Mouse (Mus musculus) CH12.LX (cell line): ENCODE measurements at regions not wholly inside any gene's neighbourhood (a gene's known extent, or its start where the extent isn't known, plus 50 kb on each side); places are given as distances from the start of the nearest gene placed in this dataset.
A peak's percentile ranks its signal among the peaks of the same experiment; 100 is the strongest.

ENCODE experiments used
- DNase-seq: peaks from one replicate; pipeline ENCODE4 v3.0.0-alpha.2; 2013; ENCODE audit errors: extremely low read depth
- H3K27ac ChIP-seq: 2 replicates; pipeline ENCODE4 v1.5.1; 2012; ENCODE audit warnings: low read depth, mild to moderate bottlenecking, control low read depth, moderate library complexity; ENCODE audit not compliant: insufficient read depth
- H3K27me3 ChIP-seq: replicated peaks from 2 replicates; pipeline ENCODE3; 2012; ENCODE audit warnings: inconsistent platforms
- H3K36me3 ChIP-seq, 2 experiments: replicated peaks in 1 of 2; 2 replicates each; pipeline versions ENCODE3 to v1.6.1; 2012; ENCODE audit warnings: inconsistent platforms in 1 of 2, low read length in 1 of 2, mild to moderate bottlenecking in 1 of 2, mixed read lengths in 1 of 2, moderate library complexity in 1 of 2; ENCODE audit not compliant: control insufficient read depth in 1 of 2, insufficient read depth in 1 of 2
- H3K4me1 ChIP-seq, 2 experiments: 2 replicates each; pipeline ENCODE4 v1.6.1; 2012; ENCODE audit warnings: inconsistent platforms in 1 of 2, moderate library complexity in 1 of 2; ENCODE audit not compliant: insufficient read depth in 2 of 2, control insufficient read depth in 1 of 2
- H3K4me2 ChIP-seq: 2 replicates; pipeline ENCODE4 v1.6.1; 2012; ENCODE audit warnings: low read depth, mild to moderate bottlenecking, control low read depth; ENCODE audit not compliant: poor library complexity, insufficient read depth, severe bottlenecking
- H3K4me3 ChIP-seq, 3 experiments: fragments of 150-350 bp in 1 of 3; sonication (generic) in 1 of 3; replicated peaks in 1 of 3; 2 replicates each; pipeline versions ENCODE3 to v1.5.1; 2011 to 2012; ENCODE audit warnings: low read depth in 2 of 3, low read length in 2 of 3, mild to moderate bottlenecking in 2 of 3, moderate library complexity in 2 of 3, control low read depth in 1 of 3, improper control_type of control experiment in 1 of 3, inconsistent platforms in 1 of 3, mixed read lengths in 1 of 3; ENCODE audit not compliant: poor library complexity in 1 of 3
- H3K79me2 ChIP-seq: replicated peaks from 2 replicates; pipeline ENCODE4 v1.6.1; 2012; ENCODE audit warnings: mild to moderate bottlenecking, moderate library complexity; ENCODE audit not compliant: control insufficient read depth, poor library complexity, insufficient read depth, severe bottlenecking; ENCODE audit errors: extremely low read depth
- H3K9ac ChIP-seq: 2 replicates; pipeline ENCODE4 v1.6.1; 2012; ENCODE audit warnings: low read depth, mild to moderate bottlenecking, control low read depth, moderate library complexity; ENCODE audit not compliant: insufficient read depth
- H3K9me3 ChIP-seq: replicated peaks from 2 replicates; pipeline ENCODE3; 2012; ENCODE audit warnings: low read length, inconsistent platforms, mixed read lengths
- ETS1 ChIP-seq: conservative IDR thresholded peaks from 2 replicates; pipeline ENCODE4 v1.6.1; 2012; ENCODE audit warnings: low read depth, mild to moderate bottlenecking, inconsistent platforms, low read length, improper control_type of control experiment, moderate library complexity
- JUND ChIP-seq: conservative IDR thresholded peaks from 2 replicates; pipeline ENCODE4 v1.6.1; 2011; ENCODE audit warnings: low read depth, low read length, improper control_type of control experiment
- MAX ChIP-seq: IDR thresholded peaks from 2 replicates; pipeline ENCODE4 v1.6.1; 2011; ENCODE audit warnings: low read length, improper control_type of control experiment
- MYC ChIP-seq: IDR thresholded peaks from 2 replicates; pipeline ENCODE4 v1.6.1; 2011; ENCODE audit warnings: low read depth, mild to moderate bottlenecking, improper control_type of control experiment, low read length
- NELFE ChIP-seq: IDR thresholded peaks from 2 replicates; pipeline ENCODE4 v1.6.1; 2011; ENCODE audit warnings: low read depth, low read length, improper control_type of control experiment
- PAX5 ChIP-seq: IDR thresholded peaks from 2 replicates; pipeline ENCODE4 v1.6.1; 2012; ENCODE audit warnings: low read length, inconsistent platforms, mixed read lengths
- TCF12 ChIP-seq: IDR thresholded peaks from 2 replicates; pipeline ENCODE4 v1.6.1; 2014; ENCODE audit warnings: low read depth, mild to moderate bottlenecking, inconsistent platforms, low read length, improper control_type of control experiment
- ZNF384 ChIP-seq: IDR thresholded peaks from 2 replicates; pipeline ENCODE4 v1.6.1; 2012; ENCODE audit warnings: low read depth, low read length, improper control_type of control experiment, inconsistent platforms
- dilution Hi-C: fragments of 300-500 bp; cut with MboI; formaldehyde crosslinking; loops from 2 replicates; pipeline ENCODE4 v1.14.3; 2020; ENCODE audit warnings: low sequenced_read_pairs; ENCODE audit not compliant: extremely low pct_unique_long_range_greater_than_20kb, extremely low pct_ligation_motif_present
- in situ Hi-C: fragments of 300-500 bp; cut with MboI; formaldehyde crosslinking; loops from 3 replicates; pipeline ENCODE4 v1.14.3; 2019; ENCODE audit warnings: low sequenced_read_pairs, low pct_ligation_motif_present, low pct_unique_long_range_greater_than_20kb, mixed read lengths

DNA sequence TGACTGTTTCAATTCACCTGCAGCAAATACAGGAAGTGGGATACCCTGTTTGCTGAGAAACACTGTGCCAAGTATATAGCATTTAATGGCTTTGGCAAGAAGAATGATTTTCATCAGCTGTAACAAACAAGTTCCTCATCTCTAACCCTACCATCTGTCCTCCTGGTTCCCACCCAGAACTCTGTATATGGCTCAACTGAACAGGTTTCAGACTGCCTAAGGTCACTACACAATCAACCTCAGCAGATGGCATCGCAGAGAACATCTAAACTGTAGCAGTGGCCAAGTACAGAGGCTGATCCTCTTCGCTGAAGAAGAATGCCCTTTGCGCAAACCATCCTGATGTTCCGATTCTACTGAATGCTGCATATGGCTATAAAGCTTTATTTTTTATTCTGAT, 668.8 kb upstream of the Foxg1 start:
- dilution Hi-C loops (no loop called here), in situ Hi-C loops (no loop called here)
- peak; percentile 3 for DNase-seq
- Histone ChIP-seq H3K27me3 (no peaks in the 10 kb centered on the region), H3K4me1 (no peaks in the 10 kb centered on the region), H3K79me2 (no peaks in the 10 kb centered on the region), H3K36me3 (no peaks in the 10 kb centered on the region), H3K4me2 (no peak overlapping the region), H3K27ac (no peak overlapping the region), H3K4me3 (no peak overlapping the region), H3K9ac (no peak overlapping the region), H3K9me3 (no peaks in the 10 kb centered on the region)
- TF ChIP-seq PAX5 (no peak), ETS1 (no peak), ZNF384 (no peak), JUND (no peak), MAX (no peak), TCF12 (no peak)

DNA sequence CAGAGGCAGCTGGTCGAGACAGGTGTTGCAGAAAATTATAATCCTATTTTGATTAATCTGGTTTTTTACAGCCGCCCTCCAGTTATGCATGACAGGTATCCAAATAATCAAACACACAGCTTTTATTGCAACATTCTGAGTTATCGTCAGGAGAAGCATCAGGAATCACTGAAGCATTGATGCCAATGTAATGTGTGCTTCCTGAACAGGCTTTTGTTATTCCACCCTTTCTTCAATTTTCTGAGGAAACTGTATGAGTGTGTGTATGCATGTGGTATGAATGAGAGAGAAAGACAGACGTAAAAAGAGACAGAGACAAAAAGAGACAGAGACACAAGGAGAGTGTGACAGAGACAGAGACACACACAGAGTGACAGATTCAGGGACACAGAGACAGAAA, 652.6 kb upstream of the Foxg1 start:
- Histone ChIP-seq H3K9me3 (no peaks in the 10 kb centered on the region), H3K9ac (no peak overlapping the region), H3K36me3 (no peaks in the 10 kb centered on the region), H3K27ac (no peak overlapping the region), H3K4me1 (no peaks in the 10 kb centered on the region), H3K27me3 (no peaks in the 10 kb centered on the region), H3K79me2 (no peaks in the 10 kb centered on the region), H3K4me3 (no peak overlapping the region), H3K4me2 (no peak overlapping the region)
- no peak for TF ChIP-seq MYC
- no peak for DNase-seq
- in situ Hi-C loops = no loop called here
- dilution Hi-C loops = no loop called here

DNA sequence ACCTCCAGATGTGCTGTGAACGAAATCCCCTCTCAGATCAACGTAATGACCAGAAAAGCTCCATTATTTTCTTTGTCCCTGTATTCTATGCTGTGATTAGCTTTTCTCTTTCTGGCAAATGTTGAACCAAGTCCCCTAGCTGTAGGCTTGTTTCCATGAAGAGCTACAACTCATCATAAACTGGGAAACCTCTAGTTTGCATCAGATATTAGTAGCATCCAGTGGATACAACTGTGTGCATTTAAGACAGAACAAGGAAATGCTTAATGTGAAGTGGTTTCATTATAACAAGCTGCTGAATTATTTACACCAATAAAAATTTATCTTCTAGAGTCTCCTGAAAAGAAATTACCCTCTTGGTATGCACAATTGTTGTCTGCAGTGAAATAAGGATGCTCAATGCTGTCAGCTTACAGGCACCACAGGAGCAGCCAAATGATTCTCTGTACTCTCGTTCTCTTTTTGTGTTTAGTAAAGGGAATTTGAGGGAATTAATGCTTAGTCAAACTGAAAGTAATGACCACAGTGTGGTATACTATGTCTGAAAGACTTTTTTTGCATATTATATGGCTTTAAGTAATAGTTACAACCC, 623.6 kb upstream of the Foxg1 start:
- no peaks in the 10 kb centered on the region for H3K27me3 ChIP-seq

More for the DNA sequence above, 623.6 kb upstream of the Foxg1 start:
- in situ Hi-C loops (no loop called here), dilution Hi-C loops (no loop called here)
- no peak overlapping the region for H3K9ac ChIP-seq
- no peaks in the 10 kb centered on the region for H3K36me3 ChIP-seq
- H3K27ac ChIP-seq = no peak overlapping the region
- TF ChIP-seq NELFE = no peak
- H3K4me1 ChIP-seq = no peaks in the 10 kb centered on the region
- no peak overlapping the region for H3K4me3 ChIP-seq
- DNase-seq = no peak
- H3K4me2 ChIP-seq = no peak overlapping the region
- H3K79me2 ChIP-seq = no peaks in the 10 kb centered on the region
- no peaks in the 10 kb centered on the region for H3K9me3 ChIP-seq
